Mouse (Mus musculus) CH12.LX (cell line): Measurements from ENCODE around the gene Olfr1510.
"Not testable (repeated sequence)": the region's sequence is repeated elsewhere in the genome, so short reads cannot be mapped to it uniquely, and the experiment has no call there.

Experiments used
- CTCF ChIP-seq, 2 experiments: IDR thresholded peaks in 1 of 2; conservative IDR thresholded peaks in 1 of 2; 2 replicates each; pipeline ENCODE4 v1.5.1; 2011 to 2012; ENCODE audit warnings: low read depth in 2 of 2, low read length in 2 of 2, improper control_type of control experiment in 1 of 2, inconsistent platforms in 1 of 2, mild to moderate bottlenecking in 1 of 2, moderate library complexity in 1 of 2
- EP300 ChIP-seq: IDR thresholded peaks from 2 replicates; pipeline ENCODE4 v1.6.1; 2011; ENCODE audit warnings: low read length, improper control_type of control experiment
- JUND ChIP-seq: conservative IDR thresholded peaks from 2 replicates; pipeline ENCODE4 v1.6.1; 2011; ENCODE audit warnings: low read depth, low read length, improper control_type of control experiment
- MEF2A ChIP-seq: IDR thresholded peaks from 2 replicates; pipeline ENCODE4 v1.6.1; 2014; ENCODE audit warnings: low read depth, mild to moderate bottlenecking, inconsistent platforms, low read length, improper control_type of control experiment, borderline replicate concordance
- NELFE ChIP-seq: IDR thresholded peaks from 2 replicates; pipeline ENCODE4 v1.6.1; 2011; ENCODE audit warnings: low read depth, low read length, improper control_type of control experiment
- PAX5 ChIP-seq: IDR thresholded peaks from 2 replicates; pipeline ENCODE4 v1.6.1; 2012; ENCODE audit warnings: low read length, inconsistent platforms, mixed read lengths
- POLR2A ChIP-seq: IDR thresholded peaks from 2 replicates; pipeline ENCODE4 v1.6.1; 2011; ENCODE audit warnings: low read depth, mild to moderate bottlenecking, improper control_type of control experiment, low read length
- USF1 ChIP-seq: IDR thresholded peaks from 2 replicates; pipeline ENCODE4 v1.6.1; 2014; ENCODE audit warnings: low read depth, mild to moderate bottlenecking, inconsistent platforms, low read length, improper control_type of control experiment

GRCm38 (mm10) chr14:52410142-52410919, 3.8 kb downstream of the Olfr1510 start:
- TF ChIP-seq CTCF (conservative IDR thresholded peaks at IDR 0.05 in 1 of 2, IDR thresholded peaks at IDR 0.05 in 1 of 2; ENCODE audit: low read depth in 2 of 2, low read length in 2 of 2); POLR2A; NELFE; MEF2A; PAX5; USF1; EP300; JUND: not testable (repeated sequence)
